Mouse (Mus musculus): ENCODE results near the gene Setd1b. TPM values are rescaled to one million over a fixed set of nuclear protein-coding genes. Genes with fewer than 3 reads are reported as not detected.

The Setd1b gene
- total and polyA plus RNA-seq, 3 experiments = 2.1 to 90.6 (median 76.7) TPM

GRCm38 (mm10) chr5:123114924-123115323 lies 27.1 kb upstream of the Setd1b start:
- no peak overlapping the region for H3K4me3 ChIP-seq (ENCODE audit: low read depth, low read length)
- H3K36me3 ChIP-seq (replicated peaks) = no peaks in the 10 kb centered on the region

DNA sequence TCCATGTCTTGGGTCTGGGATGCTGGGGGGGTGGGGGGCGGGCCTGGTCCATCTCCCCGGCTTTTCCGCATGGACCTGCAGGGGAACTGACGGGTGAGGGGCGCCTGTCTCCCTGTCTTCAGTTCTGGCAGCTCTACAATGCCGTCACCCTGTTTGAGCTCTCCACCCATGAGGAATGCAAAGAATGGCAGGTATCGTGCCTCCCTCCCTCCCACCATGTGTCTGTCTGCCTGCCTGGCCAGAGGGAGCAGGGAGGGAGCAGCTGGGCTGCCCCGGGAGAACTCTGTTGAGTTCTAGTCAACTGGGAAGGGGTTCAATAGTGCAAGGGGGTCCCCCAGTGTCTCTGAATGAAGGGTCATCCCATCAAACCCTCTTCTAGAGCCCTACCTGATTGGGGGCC lies 25.9 kb upstream of the Setd1b start:
- no peak overlapping the region for H3K4me3 ChIP-seq (ENCODE audit: low read depth, low read length)

More at GRCm38 (mm10) chr5:123114924-123115323, 27.1 kb upstream of the Setd1b start:
- DNase-seq (ENCODE audit: low spot score) = no peak
- Histone ChIP-seq H3K4me1 (ENCODE audit: insufficient read depth, low read depth, low read length) (no peaks in the 10 kb centered on the region; the same call in 1 of the 2 replicates), H3K27me3 (ENCODE audit: insufficient read depth, low read length) (peaks cover 28% of the 10 kb centered on the region), H3K9me3 (replicated peaks) (no peaks in the 10 kb centered on the region)
- ATAC-seq (ENCODE audit: extremely low read depth, insufficient number of reproducible peaks, low FRiP score, poor library complexity, severe bottlenecking) = no peak
- no peak for TF ChIP-seq CTCF (IDR thresholded peaks at IDR 0.05; ENCODE audit: low read depth, low read length)
- no peak for TF ChIP-seq GATA1 (IDR thresholded peaks at IDR 0.05; ENCODE audit: borderline replicate concordance, low read length)
- no peak for TF ChIP-seq POLR2AphosphoS5 (IDR thresholded peaks at IDR 0.05; ENCODE audit: insufficient replicate concordance, low read depth, low read length)
- TF ChIP-seq TAL1 (conservative IDR thresholded peaks at IDR 0.05; ENCODE audit: low read depth, low read length) = no peak
- no peak for TF ChIP-seq GATA2 (IDR thresholded peaks at IDR 0.05; ENCODE audit: borderline replicate concordance, low read depth, low read length)

GRCm38 (mm10) chr5:123117257-123117656 lies 24.7 kb upstream of the Setd1b start:
- TF ChIP-seq GATA1 (IDR thresholded peaks at IDR 0.05; ENCODE audit: borderline replicate concordance, low read length) (no peak), CTCF (IDR thresholded peaks at IDR 0.05; ENCODE audit: low read depth, low read length) (peak; percentile 60; the same call in 1 of the 2 replicates), TAL1 (conservative IDR thresholded peaks at IDR 0.05; ENCODE audit: low read depth, low read length) (no peak), POLR2AphosphoS5 (IDR thresholded peaks at IDR 0.05; ENCODE audit: insufficient replicate concordance, low read depth, low read length) (no peak)
- Histone ChIP-seq H3K9me3 (replicated peaks) (no peaks in the 10 kb centered on the region), H3K4me3 (ENCODE audit: low read depth, low read length) (no peak overlapping the region), H3K36me3 (replicated peaks) (no peaks in the 10 kb centered on the region), H3K27me3 (ENCODE audit: insufficient read depth, low read length) (peaks cover 34% of the 10 kb centered on the region), H3K4me1 (ENCODE audit: insufficient read depth, low read depth, low read length) (no peaks in the 10 kb centered on the region; the same call in 1 of the 2 replicates)
- ATAC-seq (ENCODE audit: extremely low read depth, insufficient number of reproducible peaks, low FRiP score, poor library complexity, severe bottlenecking) = no peak
- peak; percentile 43 for DNase-seq (ENCODE audit: low spot score)

More for the DNA sequence above, 25.9 kb upstream of the Setd1b start:
- H3K27me3 ChIP-seq (ENCODE audit: insufficient read depth, low read length) = peaks cover 34% of the 10 kb centered on the region
- TF ChIP-seq GATA2 (IDR thresholded peaks at IDR 0.05; ENCODE audit: borderline replicate concordance, low read depth, low read length) = no peak
- TF ChIP-seq CTCF (IDR thresholded peaks at IDR 0.05; ENCODE audit: low read depth, low read length) = no peak
- TF ChIP-seq TAL1 (conservative IDR thresholded peaks at IDR 0.05; ENCODE audit: low read depth, low read length) = no peak
- TF ChIP-seq GATA1 (IDR thresholded peaks at IDR 0.05; ENCODE audit: borderline replicate concordance, low read length) = no peak
- H3K9me3 ChIP-seq (replicated peaks) = no peaks in the 10 kb centered on the region
- DNase-seq (ENCODE audit: low spot score) (no peak), ATAC-seq (ENCODE audit: extremely low read depth, insufficient number of reproducible peaks, low FRiP score, poor library complexity, severe bottlenecking) (no peak)
- H3K36me3 ChIP-seq (replicated peaks) = no peaks in the 10 kb centered on the region
- no peaks in the 10 kb centered on the region; the same call in 1 of the 2 replicates for H3K4me1 ChIP-seq (ENCODE audit: insufficient read depth, low read depth, low read length)

- Histone ChIP-seq H3K4me1 (ENCODE audit: insufficient read depth, low read depth, low read length) (no peaks in the 10 kb centered on the region; the same call in 1 of the 2 replicates), H3K4me3 (ENCODE audit: low read depth, low read length) (no peak overlapping the region), H3K36me3 (replicated peaks) (no peaks in the 10 kb centered on the region), H3K27me3 (ENCODE audit: insufficient read depth, low read length) (peaks cover 34% of the 10 kb centered on the region), H3K9me3 (replicated peaks) (no peaks in the 10 kb centered on the region)
- ATAC-seq (ENCODE audit: extremely low read depth, insufficient number of reproducible peaks, low FRiP score, poor library complexity, severe bottlenecking) (no peak), DNase-seq (ENCODE audit: low spot score) (no peak)
- TF ChIP-seq GATA2 (IDR thresholded peaks at IDR 0.05; ENCODE audit: borderline replicate concordance, low read depth, low read length) = no peak
- no peak for TF ChIP-seq CTCF (IDR thresholded peaks at IDR 0.05; ENCODE audit: low read depth, low read length)
- TF ChIP-seq TAL1 (conservative IDR thresholded peaks at IDR 0.05; ENCODE audit: low read depth, low read length) = no peak
- no peak for TF ChIP-seq POLR2AphosphoS5 (IDR thresholded peaks at IDR 0.05; ENCODE audit: insufficient replicate concordance, low read depth, low read length)
- TF ChIP-seq GATA1 (IDR thresholded peaks at IDR 0.05; ENCODE audit: borderline replicate concordance, low read length) = no peak
These were observed 24.2 kb upstream of the Setd1b start for GRCm38 (mm10) chr5:123117773-123118172.

DNA sequence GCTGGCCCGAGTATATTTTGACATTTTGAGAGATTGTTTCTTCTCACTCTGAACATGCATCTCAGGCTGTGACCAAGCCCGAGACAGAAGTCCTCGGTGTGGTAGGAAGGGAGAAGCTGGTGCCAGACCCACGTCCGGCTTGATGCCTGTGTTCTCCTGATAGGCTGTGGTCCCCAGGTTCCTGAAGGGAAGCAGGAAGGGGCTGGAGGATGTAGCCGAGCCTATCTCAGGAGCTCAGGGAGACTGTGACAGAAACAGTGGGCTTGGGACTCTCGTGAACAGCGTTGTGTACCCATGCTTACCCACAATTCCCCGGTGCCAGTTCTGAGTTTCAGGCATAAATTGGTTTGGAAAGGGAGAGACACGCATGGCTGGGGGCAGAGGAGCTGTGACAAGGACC lies 23.2 kb upstream of the Setd1b start:
- no peak for DNase-seq (ENCODE audit: low spot score)
- Histone ChIP-seq H3K4me1 (ENCODE audit: insufficient read depth, low read depth, low read length) (no peaks in the 10 kb centered on the region; the same call in 1 of the 2 replicates), H3K27me3 (ENCODE audit: insufficient read depth, low read length) (peaks cover 34% of the 10 kb centered on the region), H3K4me3 (ENCODE audit: low read depth, low read length) (no peak overlapping the region), H3K36me3 (replicated peaks) (no peaks in the 10 kb centered on the region), H3K9me3 (replicated peaks) (no peaks in the 10 kb centered on the region)
- ATAC-seq (ENCODE audit: extremely low read depth, insufficient number of reproducible peaks, low FRiP score, poor library complexity, severe bottlenecking) = no peak
- TF ChIP-seq GATA2 (IDR thresholded peaks at IDR 0.05; ENCODE audit: borderline replicate concordance, low read depth, low read length) (no peak), TAL1 (conservative IDR thresholded peaks at IDR 0.05; ENCODE audit: low read depth, low read length) (no peak), GATA1 (IDR thresholded peaks at IDR 0.05; ENCODE audit: borderline replicate concordance, low read length) (no peak), POLR2AphosphoS5 (IDR thresholded peaks at IDR 0.05; ENCODE audit: insufficient replicate concordance, low read depth, low read length) (no peak), CTCF (IDR thresholded peaks at IDR 0.05; ENCODE audit: low read depth, low read length) (no peak)

GRCm38 (mm10) chr5:123120624-123121215 lies 21.3 kb upstream of the Setd1b start:
- DNase-seq (ENCODE audit: low spot score) (no peak), ATAC-seq (ENCODE audit: extremely low read depth, insufficient number of reproducible peaks, low FRiP score, poor library complexity, severe bottlenecking) (no peak)
- Histone ChIP-seq H3K4me1 (ENCODE audit: insufficient read depth, low read depth, low read length) (peaks cover 6% of the 10 kb centered on the region), H3K36me3 (replicated peaks) (no peaks in the 10 kb centered on the region), H3K9me3 (replicated peaks) (no peaks in the 10 kb centered on the region), H3K4me3 (ENCODE audit: low read depth, low read length) (no peak overlapping the region), H3K27me3 (ENCODE audit: insufficient read depth, low read length) (peaks cover 34% of the 10 kb centered on the region)
- TF ChIP-seq CTCF (IDR thresholded peaks at IDR 0.05; ENCODE audit: low read depth, low read length) = no peak
- TF ChIP-seq POLR2AphosphoS5 (IDR thresholded peaks at IDR 0.05; ENCODE audit: insufficient replicate concordance, low read depth, low read length) = no peak
- TF ChIP-seq GATA2 (IDR thresholded peaks at IDR 0.05; ENCODE audit: borderline replicate concordance, low read depth, low read length) = no peak
- TF ChIP-seq GATA1 (IDR thresholded peaks at IDR 0.05; ENCODE audit: borderline replicate concordance, low read length) = no peak
- TF ChIP-seq TAL1 (conservative IDR thresholded peaks at IDR 0.05; ENCODE audit: low read depth, low read length) = no peak
